In the genomic region with DNA sequence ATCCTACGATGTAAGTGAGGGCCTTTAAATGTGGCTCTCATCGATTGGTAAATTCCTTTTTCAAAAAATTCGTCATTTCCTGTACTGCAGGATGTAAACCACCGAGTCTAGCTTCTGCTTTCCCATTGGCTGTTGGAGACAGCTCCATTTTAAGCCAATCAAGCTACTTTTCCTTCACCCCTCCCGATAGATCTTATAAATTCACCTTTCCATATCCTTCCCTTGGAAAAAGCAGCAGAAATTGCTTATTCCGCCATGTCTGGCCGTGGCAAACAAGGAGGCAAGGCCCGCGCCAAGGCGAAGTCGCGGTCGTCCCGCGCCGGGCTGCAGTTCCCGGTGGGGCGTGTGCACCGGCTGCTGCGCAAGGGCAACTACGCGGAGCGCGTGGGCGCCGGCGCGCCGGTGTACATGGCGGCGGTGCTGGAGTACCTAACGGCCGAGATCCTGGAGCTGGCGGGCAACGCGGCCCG, we compare ENCODE assay signal across 8 mouse cellular contexts. TPM values are rescaled to one million over a fixed set of nuclear protein-coding genes. Genes with fewer than 3 reads are reported as not detected.
DNase-seq lines count a peak whose midpoint lies in the region; ATAC-seq lines count a peak whose summit lies in the region.

A gene (minus strand): TSS at position 49 of the 470 bp plus-strand sequence.
A gene (plus strand): TSS at position 205 of the 470 bp plus-strand sequence.

- H3K4me3 ChIP-seq in embryonic facial prominence, embryonic 10.5 days, result peak within 1 kb of the TSS; percentile 70
- peak within 1 kb of the TSS; percentile 68 for H3K4me3 ChIP-seq in intestine, embryonic 16.5 days (ENCODE audit: low read length)

- peak; percentile 79 for DNase-seq in adrenal gland, postnatal 10 days
- DNase-seq in embryonic facial prominence, embryonic 10.5 days (ENCODE audit: low spot score), result peak; percentile 80
- peak; percentile 31 to 65 for DNase-seq in gastrocnemius, postnatal 4 days (ENCODE audit: low spot score in 2 of 2)
- peak; percentile 82 to 95 for DNase-seq in left cerebral cortex, postnatal 25 days (ENCODE audit: low spot score in 2 of 2)
- peak; percentile 88 for DNase-seq in mesoderm, embryonic 11.5 days (ENCODE audit: low read depth, low spot score)
- DNase-seq in right cerebral cortex, postnatal 4 days, result peak; percentile 65
- peak; percentile 87 for DNase-seq in yolk sac, embryonic 10.5 days (ENCODE audit: low spot score)

- under 1% methylated on average over 37 of the region's 37 CpGs for WGBS in embryonic facial prominence, embryonic 10.5 days
- WGBS in intestine, embryonic 16.5 days, result under 1% methylated on average over 36 of the region's 37 CpGs

- peaks cover 6% of the 10 kb centered on the region for H3K27me3 ChIP-seq in embryonic facial prominence, embryonic 10.5 days (replicated peaks; ENCODE audit: low read depth, poor library complexity, severe bottlenecking)
- H3K27me3 ChIP-seq in intestine, embryonic 16.5 days (replicated peaks; ENCODE audit: control insufficient read depth, insufficient read depth, low read length), result no peaks in the 10 kb centered on the region

- H3K4me1 ChIP-seq in embryonic facial prominence, embryonic 10.5 days, result peaks cover 43% of the 10 kb centered on the region
- peaks cover 18% of the 10 kb centered on the region for H3K4me1 ChIP-seq in intestine, embryonic 16.5 days (ENCODE audit: control insufficient read depth, insufficient read depth, low read length)

- H3K27ac ChIP-seq in embryonic facial prominence, embryonic 10.5 days (replicated peaks), result peak within 1 kb of the TSS; percentile 97
- H3K27ac ChIP-seq in intestine, embryonic 16.5 days (ENCODE audit: low read length), result peak within 1 kb of the TSS; percentile 100

- peak within 1 kb of the TSS; percentile 84 for H3K9ac ChIP-seq in intestine, embryonic 16.5 days (ENCODE audit: low read depth, low read length)

- ATAC-seq in intestine, embryonic 16.5 days, result peak; percentile 85

- no peaks in the 10 kb centered on the region for H3K9me3 ChIP-seq in embryonic facial prominence, embryonic 10.5 days
- no peaks in the 10 kb centered on the region for H3K9me3 ChIP-seq in intestine, embryonic 16.5 days (ENCODE audit: control insufficient read depth, low read length)

- no peaks in the 10 kb centered on the region for H3K36me3 ChIP-seq in embryonic facial prominence, embryonic 10.5 days (replicated peaks)
- H3K36me3 ChIP-seq in intestine, embryonic 16.5 days (ENCODE audit: control insufficient read depth, insufficient read depth, low read length), result no peaks in the 10 kb centered on the region

- peak within 1 kb of the TSS; percentile 85 for H3K4me2 ChIP-seq in intestine, embryonic 16.5 days (ENCODE audit: low read depth, low read length)

- intact Hi-C loops in left cerebral cortex, postnatal 25 days (cut with DNase I), result loop anchor here (2.0 to 5.0 kb wide), 2 partner anchors 43 to 147 kb away; a partner anchor contains a TSS

RNA-seq across cellular contexts. Expression of the first gene that starts in this region (rescaled TPM):
- 10 to 100 TPM; 28.6 to 31.3 TPM for total RNA-seq in adrenal gland, postnatal 10 days (2021)
- 76.4 and 80.4 TPM in 2 replicates for polyA plus RNA-seq in embryonic facial prominence, embryonic 10.5 days (2016; fragmentation: Nextera tagmentation; extraction: Ambion mirVana)
- total RNA-seq in gastrocnemius, postnatal 4 days (2021), result 10 to 100 TPM; 20.4 to 23.2 TPM
- polyA plus RNA-seq in intestine, embryonic 16.5 days (2015; fragmentation: Nextera tagmentation; extraction: Ambion mirVana), result 65.2 and 66.2 TPM in 2 replicates
- 10 to 100 TPM; 15.6 to 16.9 TPM for total RNA-seq in left cerebral cortex, postnatal 25 days (2021)

RNA-seq across cellular contexts. Expression of the second gene that starts in this region (rescaled TPM):
- 10 to 100 TPM; 17.5 to 21.2 TPM for total RNA-seq in adrenal gland, postnatal 10 days (2021)
- 0.92 and 1.4 TPM in 2 replicates for polyA plus RNA-seq in embryonic facial prominence, embryonic 10.5 days (2016; fragmentation: Nextera tagmentation; extraction: Ambion mirVana)
- 10 to 100 TPM; 15.6 TPM for total RNA-seq in gastrocnemius, postnatal 4 days (2021)
- 0.70 TPM in 1 of 2 replicates, not detected in the other for polyA plus RNA-seq in intestine, embryonic 16.5 days (2015; fragmentation: Nextera tagmentation; extraction: Ambion mirVana)
- 1 to 10 TPM; 4.8 to 8.9 TPM for total RNA-seq in left cerebral cortex, postnatal 25 days (2021)

Comparison
In these comparisons a context has a peak if more than half of its experiments do, and no peak if none do; other contexts are left out.
1. Peak in every context shown above with its lines: DNase-seq, ATAC-seq, H3K4me3 ChIP-seq and H3K27ac ChIP-seq.